Mouse (Mus musculus) C2C12 (cell line): ENCODE data around the gene Foxred2.

Source experiments
- CEBPB ChIP-seq: IDR thresholded peaks from one replicate; pipeline ENCODE4 v1.6.1; 2011; ENCODE audit warnings: low read depth, mild to moderate bottlenecking, control low read depth, moderate library complexity
- CTCF ChIP-seq: IDR thresholded peaks from one replicate; pipeline ENCODE4 v1.5.1; 2011; ENCODE audit not compliant: control insufficient read depth, insufficient read depth, insufficient read length
- MAX ChIP-seq: IDR thresholded peaks from one replicate; pipeline ENCODE4 v1.6.1; 2011; ENCODE audit warnings: mild to moderate bottlenecking, control low read depth
- MYOG ChIP-seq: IDR thresholded peaks from one replicate; pipeline ENCODE4 v1.6.1; 2011; ENCODE audit not compliant: control insufficient read depth, insufficient read length; ENCODE audit errors: extremely low read depth
- USF1 ChIP-seq: IDR thresholded peaks from one replicate; pipeline ENCODE4 v1.6.1; 2011; ENCODE audit warnings: low read depth, mild to moderate bottlenecking, control low read depth, moderate library complexity

GRCm38 (mm10) chr15:77931689-77932016, 24.9 kb downstream of the Foxred2 start:
- TF ChIP-seq CEBPB (no peak), CTCF (no peak), MAX (no peak), USF1 (no peak), MYOG (no peak)
